Mouse (Mus musculus): ENCODE measurements around the gene Pfn3.

- no peak for TF ChIP-seq POLR2A (IDR thresholded peaks at IDR 0.05; ENCODE audit: extremely low read depth, insufficient read depth, low read length)
- no peak for TF ChIP-seq CTCF (IDR thresholded peaks at IDR 0.05; ENCODE audit: extremely low read depth, insufficient read depth, low read length)
These were observed 44.8 kb downstream of the Pfn3 start for GRCm38 (mm10) chr13:55370234-55370633.
